Mouse (Mus musculus) left cerebral cortex, adult 6 months (tissue): Measurements from ENCODE around the gene Magee1. TPM values are rescaled to one million over a fixed set of nuclear protein-coding genes. Genes with fewer than 3 reads are reported as not detected.

ENCODE experiments used
- long read RNA-seq, 2 experiments: library from polyadenylated mRNA; unstranded; transcript quantifications; one replicate each; pipeline ENCODE4 v2.0.0; 2019 to 2020
- polyA plus RNA-seq: library from polyadenylated mRNA; unstranded; fragments of <200 nt; fragmentation: Nextera tagmentation; gene quantifications from 2 replicates; pipeline ENCODE4 v1.2.3, GENCODE M21; 2021

The Magee1 gene
- 25.7 and 28.5 TPM in 2 replicates for polyA plus RNA-seq
- long read RNA-seq, experiment 1, transcript Magee1-201 (1 exons, 3,550 nt): major isoform, 256 of 256 reads
- long read RNA-seq, experiment 1, partial matches to known transcripts: 0 of 256 reads
- long read RNA-seq, experiment 1, other reads (novel, unspliced or antisense): 0 of 256 reads
- long read RNA-seq, experiment 2, transcript Magee1-201 (1 exons, 3,550 nt): major isoform, 60 of 60 reads
- long read RNA-seq, experiment 2, partial matches to known transcripts: 0 of 60 reads
- long read RNA-seq, experiment 2, other reads (novel, unspliced or antisense): 0 of 60 reads

DNA sequence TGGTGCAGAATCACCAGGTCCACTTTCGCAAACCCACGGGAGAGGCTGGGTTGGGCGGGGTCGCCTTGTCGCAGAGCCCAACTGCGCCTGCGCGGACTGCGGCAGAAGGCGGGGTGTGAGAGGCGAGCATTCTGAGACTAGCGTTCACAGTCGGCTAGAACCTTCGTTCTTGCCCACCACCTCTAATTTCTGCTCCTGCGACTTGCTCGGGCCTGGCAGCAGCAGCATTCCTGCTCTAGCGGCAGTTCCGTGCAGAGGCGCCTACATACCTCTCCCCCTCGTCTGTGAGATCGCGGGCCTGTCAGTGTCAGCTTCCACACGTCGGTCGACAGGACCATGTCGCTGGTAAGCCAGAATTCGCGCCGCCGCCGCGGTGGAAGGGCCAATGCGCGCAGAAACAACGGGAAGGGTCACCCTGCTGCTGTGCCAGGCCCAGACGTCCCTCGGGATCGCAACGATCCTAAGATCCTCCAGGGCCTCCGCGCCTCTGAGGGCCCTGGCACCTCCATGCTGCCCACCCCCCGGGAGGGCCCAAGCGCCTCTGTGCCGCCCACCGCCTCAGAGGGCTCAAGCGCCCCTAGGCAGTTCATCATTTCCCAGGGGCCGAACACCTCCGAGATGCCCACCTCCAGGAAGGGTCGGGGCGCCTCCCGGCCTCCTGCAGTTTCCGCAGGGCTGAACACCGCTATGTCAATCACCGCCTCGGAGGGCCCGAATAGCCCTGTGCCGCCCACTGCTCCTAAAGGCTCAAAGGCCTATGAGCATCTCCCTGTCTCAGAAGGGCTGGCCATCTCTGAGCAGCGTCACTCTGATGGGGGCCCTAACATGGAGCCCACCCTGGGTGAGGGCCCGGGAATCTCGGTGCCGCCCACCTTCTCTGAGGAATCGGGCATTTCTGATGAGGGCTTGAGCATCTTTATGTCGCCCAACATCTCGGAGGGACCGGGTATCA is at the start of gene Magee1:
Gene Magee1, plus strand, starts transcription at position 104 of the 952 bp plus-strand sequence.

DNA sequence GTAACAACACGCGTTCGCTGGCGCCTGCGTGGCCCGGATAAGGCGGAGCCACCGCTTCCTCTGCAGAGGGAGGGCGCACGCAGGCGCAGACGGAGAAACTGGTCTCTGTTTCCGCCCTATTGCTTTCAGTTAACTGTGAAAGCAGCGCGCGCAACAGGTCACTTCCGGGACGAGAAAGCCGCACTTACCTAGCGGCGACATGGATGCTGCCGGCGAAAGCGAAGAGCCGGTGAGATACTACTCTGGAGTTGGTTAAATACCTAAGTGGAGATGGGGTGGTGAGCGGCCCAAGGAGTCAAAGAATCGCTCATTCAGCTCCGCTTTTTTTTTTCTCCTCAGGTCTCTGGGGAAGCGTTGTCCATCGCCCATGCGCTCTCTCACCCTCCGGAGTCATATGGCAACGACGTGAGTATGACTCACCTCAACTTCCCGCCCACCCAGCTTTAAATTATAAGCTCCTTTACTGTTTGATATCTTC is 40.5 kb upstream of the Magee1 start, which contains the start of gene Pbdc1:
Gene Pbdc1, plus strand, starts transcription at position 142 of the 478 bp plus-strand sequence.

Other genes with a start within 250 kb of the Magee1 start
- 22.5 and 25.5 TPM in 2 replicates for gene Pbdc1, start 40.6 kb upstream of the Magee1 start, polyA plus RNA-seq